Mouse (Mus musculus) monocyte, adult 2 months (primary cell): ENCODE measurements at regions not wholly inside any gene's neighbourhood (a gene's known extent, or its start where the extent isn't known, plus 50 kb on each side); places are given as distances from the start of the nearest gene placed in this dataset.

Experiments used
- DNase-seq, 2 experiments: peaks; one replicate each; pipeline ENCODE4 v3.0.0; 2022; ENCODE audit warnings: low spot score in 2 of 2, low read depth in 1 of 2

DNA sequence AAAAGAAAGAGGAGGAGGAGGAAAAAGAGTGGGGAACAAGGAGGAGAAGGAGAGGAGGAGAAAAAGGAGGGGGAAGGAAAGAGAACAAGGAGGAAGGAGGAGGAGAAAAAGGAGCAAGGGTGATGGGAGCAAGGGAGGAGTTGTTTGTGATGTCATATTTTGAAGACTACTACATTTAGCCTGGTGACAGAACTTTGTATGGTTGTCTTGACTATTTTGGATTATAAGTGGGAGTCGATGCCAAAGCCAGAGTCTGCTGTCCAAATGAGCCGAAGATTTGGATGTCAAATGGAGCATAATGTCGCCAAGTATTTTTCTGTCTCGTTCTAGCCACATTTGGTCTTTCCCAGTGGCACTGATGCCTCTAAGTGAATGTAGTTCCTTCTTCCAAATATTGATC is 128.2 kb upstream of the Tent5a start:
- no peak for DNase-seq

DNA sequence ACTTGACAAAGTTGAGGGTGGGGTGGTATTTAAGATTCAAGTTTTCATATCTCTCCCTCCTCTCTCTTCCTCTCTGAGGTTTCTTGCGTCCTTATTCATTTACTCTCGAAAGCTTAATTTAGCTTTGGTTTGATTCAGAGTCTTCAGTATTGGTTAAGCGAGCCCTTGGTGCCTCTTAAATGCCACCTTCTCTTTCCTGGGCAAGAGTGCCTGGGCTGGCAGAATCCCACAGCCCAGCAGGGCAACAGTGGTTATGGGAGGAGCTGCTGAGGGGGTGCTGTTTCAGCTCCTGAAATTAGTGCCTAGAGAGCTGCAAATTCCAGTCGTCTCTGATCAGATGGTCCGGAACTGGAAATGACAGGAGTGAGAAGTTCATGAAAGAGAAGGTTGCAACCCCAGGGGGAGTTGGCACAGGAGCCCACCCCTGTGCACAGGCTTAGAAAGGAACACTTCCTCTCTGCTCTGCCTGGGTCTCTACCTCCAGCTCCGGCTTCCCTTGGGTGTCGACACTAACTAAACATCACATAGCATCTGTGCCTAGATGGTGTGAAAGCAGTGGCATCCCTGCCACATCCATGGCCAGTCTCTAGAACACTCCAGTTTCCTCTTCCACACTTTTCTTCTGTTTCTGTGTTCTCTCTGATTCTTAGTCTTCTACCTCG is 125.2 kb upstream of the Tent5a start:
- DNase-seq: no peak

DNA sequence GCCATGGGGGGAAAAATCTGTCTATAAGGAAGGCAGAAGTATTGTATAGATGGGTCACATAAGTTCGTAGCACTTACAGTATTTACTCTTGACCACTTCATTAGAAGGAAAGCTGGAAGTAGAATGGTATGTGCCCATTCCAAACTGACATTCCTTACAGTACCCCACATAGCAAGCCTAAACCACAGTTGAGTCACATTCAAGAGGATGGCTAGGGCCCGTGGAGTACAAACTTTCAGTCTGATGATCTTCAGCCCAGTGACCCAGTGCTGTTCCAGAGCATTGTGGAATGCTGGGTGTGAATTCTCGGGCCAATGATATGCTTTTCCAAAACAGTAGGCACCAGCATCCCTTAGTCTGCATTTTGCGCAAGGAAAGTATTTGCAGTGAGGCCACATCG is 124.2 kb upstream of the Tent5a start:
- DNase-seq: no peak

DNA sequence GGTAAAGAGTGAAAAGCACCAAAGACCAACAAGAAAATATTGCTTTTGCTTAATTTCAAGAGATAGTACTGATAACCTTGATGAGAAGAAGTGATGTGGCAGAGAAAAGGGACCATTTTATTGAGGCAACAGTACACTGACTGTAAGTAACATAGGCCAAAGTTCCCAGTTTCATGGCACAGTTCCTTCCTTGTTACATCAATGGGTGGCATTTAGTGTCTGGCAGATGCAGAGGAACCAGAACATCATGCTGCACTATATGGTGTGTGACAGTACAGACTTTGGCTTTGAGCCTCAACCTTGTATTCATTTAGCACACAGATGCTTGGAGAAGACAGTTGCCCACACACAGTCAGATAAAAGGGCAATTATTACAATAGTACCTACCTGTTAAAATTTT is 123.7 kb upstream of the Tent5a start:
- no peak for DNase-seq

DNA sequence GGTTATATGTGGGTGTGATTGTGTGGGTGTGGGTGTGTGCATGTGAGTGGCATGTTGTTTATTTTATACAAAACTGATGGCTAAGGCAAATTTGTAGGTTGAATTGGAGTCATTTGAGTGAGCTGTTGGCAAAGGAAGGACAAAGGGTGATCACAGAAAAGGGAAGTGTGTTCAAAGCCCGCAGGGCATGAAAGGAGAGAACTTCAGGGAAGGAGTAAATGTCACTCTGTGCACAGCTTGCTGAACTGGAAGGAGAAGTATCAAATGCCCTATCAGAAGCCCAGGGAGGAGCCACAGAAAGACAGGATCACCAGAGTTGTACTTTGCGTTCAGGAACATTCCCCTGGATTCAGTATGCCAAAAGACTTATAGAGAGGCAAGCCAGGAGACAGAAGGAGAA is 122.3 kb upstream of the Tent5a start:
- no peak for DNase-seq

DNA sequence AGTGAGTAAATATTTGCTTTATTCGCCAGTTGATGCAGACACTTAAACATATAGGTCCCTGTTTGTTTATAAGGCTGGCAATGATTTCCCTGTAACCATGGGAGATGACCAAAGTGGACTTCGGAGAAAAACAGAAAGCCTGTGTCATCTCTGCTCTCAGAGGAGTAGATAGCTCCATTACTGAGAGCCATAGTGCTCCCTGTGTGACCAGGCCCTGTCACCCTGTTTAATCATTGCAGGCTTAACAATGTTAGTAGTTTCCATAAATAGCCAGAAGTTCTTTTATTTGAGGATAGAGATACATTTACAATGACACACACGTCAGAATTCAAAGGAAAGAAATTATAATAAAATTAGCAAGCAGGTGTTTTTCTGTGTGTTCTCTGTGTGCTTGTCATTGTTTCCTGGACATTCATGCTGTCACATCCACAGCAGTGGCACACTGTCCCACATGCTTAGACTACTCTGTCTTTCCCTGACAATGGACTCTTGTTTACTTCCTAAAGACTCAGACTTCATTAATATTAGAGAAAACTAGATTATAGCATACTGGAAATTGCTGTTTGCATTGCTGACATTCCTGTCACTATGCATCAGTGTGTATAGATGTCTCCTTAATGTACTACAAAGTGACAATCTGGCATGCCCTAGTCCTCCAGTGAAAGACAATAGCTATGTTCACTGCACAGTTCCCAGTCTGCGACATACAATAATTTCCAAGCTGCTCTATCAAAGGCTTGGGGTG is 115.8 kb upstream of the Tent5a start:
- no peak for DNase-seq

DNA sequence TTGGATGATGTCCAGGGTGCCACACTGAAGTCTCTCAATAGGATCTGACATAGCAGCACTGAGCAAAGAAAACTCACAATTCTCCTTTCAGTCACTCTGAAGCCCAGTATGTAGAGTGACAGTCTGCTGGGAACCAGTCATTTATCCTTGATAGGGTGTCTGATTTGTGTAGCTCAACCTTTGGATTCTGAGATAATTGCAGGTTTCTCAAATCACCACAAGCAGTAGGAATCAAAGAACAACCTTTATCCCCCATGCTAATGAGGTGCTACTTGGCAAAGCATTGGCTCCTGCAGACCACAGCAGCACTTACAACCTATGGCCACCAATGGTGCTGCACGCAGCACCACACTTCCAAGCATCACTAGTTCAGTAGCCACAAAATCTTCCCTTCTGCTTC is 112.5 kb upstream of the Tent5a start:
- no peak for DNase-seq

DNA sequence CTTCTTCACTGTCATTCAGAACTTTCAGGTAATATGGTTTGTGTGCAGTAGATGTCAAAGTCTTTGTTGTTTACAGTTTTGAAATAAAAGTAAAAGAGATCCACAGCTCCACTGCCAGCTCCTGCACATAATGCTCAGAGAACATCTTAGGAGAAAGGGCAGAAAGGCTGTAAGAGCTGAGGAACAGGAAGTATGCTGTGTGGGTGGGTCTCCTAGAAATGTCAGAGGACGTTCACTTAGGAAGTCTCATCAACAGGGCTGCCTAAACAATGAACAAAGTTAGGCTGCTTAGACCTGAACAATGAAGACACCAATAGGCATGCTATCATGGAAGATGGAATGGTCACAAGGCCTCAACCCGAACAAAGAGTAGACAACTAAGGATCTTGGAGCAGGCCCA is 105.1 kb upstream of the Tent5a start:
- DNase-seq: no peak

DNA sequence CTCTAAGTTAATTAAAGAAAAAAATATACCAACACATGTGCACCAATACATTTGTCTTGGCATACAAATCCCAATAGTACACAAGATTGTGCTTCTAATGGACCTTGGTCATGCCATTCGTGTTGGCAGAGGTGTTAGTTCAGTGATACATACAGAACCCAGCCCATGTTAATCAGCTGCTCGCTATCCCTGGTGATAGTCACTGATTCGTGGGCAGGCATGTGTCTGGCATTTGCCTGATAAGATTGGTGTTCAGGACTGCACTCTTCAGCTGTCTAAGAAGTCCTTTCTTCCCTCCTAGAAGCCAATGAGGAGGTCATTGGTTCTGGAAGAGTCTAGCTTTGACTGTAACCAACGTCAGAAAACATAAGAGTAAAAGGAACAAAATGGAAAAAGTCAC is 99.7 kb upstream of the Tent5a start:
- DNase-seq: no peak

DNA sequence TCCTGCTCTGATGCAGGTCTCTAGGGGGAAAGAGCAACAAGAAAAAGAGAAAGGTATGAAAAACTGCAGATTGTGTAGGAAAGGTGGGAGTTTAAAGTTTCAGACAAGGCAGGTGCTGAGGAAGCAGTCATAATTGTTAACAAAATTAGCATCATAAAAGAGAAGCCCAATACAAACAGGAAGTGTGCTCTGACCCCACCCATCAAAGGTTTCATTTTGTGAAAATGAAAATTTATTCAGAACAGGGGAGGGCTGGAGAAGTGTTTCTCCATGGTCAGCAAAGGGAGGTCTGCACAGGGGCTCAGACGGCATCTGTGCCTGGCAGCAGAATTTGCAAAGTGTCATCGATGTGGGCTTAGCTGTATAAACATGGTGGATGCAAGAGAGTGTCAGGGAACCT is 96.8 kb upstream of the Tent5a start:
- no peak for DNase-seq

DNA sequence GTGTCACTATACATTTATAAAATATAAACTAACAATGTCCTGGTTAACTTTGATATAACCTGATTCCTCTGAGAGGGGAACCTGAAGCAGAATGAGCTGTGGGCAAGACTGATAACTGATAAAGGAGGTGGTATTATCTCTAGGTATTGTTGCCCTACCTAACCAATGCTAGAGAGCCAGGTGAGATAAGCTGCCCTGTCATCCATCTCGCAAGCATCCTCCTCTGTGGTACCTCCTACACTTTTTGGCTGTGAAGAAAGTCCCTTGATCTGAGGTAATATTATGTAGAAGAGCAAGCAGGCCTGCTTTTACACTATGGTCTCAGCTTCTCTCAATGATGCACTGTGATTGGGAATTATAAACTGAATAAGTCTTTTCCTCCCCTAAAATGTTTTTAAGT is 87.2 kb upstream of the Tent5a start:
- no peak for DNase-seq

DNA sequence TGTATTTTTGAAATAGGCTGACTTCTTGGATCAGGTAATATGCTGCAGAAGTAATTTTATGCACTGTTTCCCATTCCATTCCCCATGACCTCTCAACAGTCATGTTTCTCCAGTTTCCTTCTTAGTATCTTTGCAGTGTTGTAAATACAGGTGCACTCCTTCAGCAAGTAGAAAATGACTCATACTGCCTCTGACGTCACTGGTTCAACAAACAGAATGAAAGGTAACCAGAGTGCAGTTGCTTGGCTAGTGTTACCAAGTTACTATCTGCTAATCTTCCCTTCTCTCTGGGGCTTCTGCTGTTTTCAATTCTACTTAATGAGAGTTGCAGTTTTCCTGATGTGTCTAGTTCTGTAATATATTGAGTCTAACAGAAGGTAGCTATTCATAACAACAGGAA is 86.7 kb upstream of the Tent5a start:
- no peak for DNase-seq

DNA sequence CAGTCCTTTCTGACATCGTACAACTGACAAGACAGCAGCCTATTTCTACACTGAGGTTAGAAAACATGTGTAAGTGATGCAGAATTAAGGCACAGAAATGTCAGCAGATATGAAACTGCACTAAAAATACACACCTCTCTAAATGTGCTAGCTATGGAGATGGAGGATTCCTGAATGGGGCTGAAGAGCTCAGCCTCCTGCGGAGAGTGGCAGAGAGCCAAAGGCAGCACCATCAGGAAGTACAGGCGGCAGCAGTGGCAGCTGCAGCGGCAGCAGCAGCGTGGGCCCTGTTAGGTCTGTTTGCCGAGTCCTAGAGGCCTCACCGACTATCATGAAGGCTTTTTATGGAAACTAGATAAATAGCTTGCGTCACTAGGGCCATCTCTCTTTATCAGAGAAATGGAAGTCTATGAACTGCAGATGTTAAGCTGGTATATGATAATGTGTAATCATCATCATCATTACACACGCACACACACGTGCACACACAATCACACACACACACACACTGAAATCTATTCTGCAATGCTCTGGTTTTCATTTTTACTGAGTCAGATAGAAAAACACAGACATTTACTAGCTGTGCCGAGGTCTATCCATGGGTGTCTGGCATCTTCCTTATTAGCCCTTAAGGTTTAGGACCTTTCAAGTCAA is 83.6 kb upstream of the Tent5a start:
- DNase-seq: no peak

DNA sequence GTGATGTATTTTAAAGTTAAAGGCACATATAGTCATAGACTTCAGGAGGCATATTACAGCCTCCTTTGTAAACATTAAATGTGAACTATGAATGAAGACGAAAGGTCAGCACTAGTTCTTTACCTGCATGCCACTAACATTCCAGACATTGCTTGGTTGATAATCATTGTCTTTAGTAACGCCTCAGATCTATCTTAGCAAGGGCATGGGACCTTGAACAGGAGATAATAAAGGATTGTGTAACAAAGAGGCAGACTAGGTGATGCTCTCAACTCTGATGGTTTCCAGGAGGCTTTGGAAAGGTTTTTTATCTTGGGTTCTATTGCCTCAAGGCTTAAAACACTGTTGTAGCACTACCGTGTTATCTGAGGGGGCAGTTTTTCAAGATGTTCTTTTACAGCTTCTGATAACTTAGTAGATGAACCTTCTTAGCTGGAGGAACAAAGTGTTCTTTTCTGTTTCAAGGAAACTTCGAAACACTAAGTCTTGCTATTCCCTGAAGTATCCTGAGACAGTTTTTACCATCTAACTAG is 82.9 kb upstream of the Tent5a start:
- no peak for DNase-seq

DNA sequence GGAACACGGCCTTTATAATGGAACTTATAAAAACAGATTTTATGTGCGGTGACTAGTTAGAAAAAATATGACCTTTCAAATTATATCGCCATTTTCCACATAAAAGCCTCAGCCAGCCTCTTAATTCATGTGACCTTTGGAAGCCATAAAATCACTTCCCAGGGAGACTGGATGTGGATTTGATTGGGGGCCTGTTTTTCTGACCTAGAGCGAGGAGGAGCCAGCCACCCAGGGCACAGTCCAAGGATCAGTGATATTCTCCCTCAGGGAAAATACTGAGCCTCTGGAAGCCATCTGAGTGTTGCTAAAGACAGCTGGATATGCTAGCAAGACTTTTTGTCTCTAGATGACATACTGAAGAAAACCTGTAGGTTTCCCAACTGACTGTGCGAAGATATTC is 81.3 kb upstream of the Tent5a start:
- DNase-seq: no peak

DNA sequence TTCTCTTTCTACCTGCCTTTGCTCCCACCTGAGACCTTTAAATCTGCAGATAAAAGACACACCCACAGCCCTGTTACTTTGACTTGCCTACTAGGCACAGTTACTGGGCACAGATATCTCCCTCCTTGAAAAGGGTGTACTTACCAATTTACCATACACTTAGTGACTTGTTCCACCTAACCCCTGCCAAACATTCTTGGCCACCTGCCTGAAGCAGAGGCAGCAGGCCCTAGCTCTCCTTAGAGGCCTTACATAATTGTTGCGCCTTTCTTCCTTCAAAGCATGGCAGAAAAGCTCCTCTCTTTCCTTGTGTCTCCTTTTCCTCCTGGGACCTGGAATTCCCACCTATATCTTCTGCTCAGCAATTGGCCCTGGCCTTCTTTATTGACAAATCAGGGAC is 80.4 kb upstream of the Tent5a start:
- DNase-seq: no peak

DNA sequence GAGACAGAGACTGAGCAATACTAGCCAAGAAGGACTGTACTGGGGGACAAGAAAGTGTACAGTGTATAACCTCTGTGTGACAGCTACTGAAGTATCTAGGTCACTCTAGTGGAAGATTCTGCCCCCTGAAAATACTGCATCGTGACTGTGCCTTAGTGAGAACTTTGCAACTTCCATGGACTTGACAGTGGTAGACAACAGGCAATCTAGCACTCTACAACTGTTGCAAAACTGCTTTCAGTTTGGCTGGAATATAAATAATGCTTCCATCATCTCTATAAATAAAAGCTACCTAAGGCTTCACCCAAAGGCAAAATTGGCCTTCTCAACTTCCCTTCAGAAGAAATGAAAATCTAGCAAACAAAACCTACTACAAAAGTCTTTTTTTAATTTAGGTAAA is 74.6 kb upstream of the Tent5a start:
- no peak for DNase-seq

DNA sequence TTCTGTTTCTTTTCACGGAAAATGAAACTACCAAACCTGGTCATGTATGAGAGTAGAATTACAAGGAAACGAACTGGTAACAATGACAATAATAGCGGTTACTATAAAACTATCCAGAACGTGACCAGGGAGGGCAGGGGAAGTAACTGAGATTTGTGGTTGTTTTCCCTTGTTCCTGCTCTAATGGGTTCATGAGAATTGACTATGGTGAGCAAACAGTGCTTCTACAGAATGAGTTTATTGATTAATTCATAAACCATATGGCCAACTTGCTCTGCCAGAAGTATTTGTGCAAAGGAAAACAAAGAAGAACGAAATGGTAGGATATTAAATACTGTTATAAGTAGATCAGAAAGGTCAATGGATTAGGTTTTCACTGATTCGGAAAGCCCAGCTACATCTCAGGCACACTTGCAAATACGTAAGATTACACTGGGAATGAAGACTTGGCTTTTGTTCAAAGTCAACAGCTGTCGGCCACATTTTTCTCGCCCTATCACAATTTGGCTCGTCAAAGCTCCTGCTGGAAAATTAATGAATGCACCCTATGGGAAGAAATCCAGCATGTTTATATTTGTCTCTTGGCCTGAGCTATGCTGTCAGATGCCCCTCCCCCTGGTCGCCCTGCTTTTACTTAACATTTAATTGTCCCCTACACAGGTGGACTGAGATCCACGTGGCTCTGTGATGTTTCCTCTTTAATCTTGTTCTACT is 73.6 kb upstream of the Tent5a start:
- no peak for DNase-seq

DNA sequence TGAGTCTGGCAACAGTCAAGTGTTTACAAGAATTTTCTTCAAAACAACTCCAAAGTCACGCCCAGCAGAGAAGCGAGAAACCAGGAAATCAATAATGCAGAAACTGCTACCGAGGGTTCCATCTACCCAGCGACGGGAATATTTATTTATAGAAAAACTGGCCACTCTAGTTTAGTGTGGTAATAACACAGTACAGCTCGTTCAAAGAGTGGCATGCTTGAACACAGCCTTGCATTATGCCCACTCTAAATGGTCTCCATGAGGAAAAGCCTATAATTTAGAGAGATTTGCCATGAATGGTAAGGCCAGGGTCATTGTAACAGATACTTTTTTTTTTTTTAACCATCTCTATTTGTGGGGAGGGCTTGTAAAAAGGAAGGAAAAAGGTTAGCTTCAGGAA is 67.8 kb upstream of the Tent5a start:
- no peak for DNase-seq

DNA sequence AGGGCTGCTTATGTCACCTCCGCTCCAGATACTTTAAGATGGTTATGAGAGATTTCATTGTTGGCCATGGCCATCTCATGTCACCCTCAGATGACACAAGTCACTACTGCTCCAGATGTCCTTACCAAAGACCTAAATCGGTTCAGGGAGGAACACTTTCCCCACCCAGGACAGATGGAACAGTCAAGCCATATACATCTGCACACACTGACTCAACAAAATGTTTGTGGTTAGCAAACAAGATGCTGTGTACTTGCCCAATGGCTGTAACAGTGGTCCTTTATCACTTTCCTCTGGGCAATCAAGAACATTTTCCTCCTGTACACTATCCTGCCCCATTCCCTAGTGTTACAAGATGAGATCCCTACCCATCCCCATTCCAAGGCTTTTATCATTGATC is 64.1 kb upstream of the Tent5a start:
- DNase-seq: no peak

DNA sequence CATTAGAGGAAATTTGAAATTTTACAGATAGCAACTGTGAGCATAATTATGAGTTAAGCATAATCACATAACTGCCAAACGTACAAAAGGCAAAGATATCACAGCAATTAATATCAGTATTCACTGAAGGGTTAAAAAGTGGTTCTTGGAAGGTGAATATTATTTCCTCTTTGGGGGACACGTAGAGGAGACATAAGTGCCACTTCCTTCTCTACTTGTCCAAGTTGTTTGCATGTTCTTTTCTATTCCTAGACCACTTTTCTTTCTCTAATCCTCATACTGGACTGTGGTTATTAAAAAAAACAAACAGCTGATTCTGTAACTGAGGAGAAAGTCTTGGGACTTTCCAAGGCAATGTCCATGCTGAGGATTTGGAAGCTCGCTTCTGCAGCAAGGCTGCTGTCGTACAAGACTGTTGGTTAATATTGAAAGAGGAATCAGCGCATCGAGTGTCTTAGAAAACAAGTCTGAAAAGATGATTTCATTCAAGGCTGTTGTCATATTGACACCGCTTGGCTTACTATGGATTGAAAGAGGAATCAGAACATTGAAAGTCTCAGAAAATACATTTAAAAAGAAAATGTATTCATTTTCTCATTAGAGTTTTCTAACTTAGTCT is 61.7 kb upstream of the Tent5a start:
- DNase-seq: no peak
